Comparison of ENCODE assay signal across 13 mouse cellular contexts in the genomic region with DNA sequence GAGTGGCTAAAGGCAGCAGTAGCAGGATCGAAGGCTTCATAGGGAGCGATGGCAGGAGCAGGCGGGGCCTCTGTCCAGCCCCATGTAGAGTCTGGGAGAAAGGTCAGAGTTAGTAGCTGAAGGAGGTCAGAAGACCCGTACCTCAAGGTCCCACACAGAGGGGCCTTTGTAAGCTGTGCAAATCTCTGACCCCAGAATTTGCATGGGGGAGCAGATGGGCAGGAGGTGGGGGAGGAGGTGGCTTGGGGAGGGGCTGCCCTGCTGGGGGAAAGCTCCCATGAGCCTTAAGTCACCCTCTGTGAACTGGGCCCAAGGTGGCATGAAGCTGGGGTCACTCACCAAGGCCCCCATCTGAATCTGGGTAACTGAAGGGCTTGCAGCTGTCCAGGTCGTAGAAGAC. TPM values are rescaled to one million over a fixed set of nuclear protein-coding genes. Genes with fewer than 3 reads are reported as not detected.
"Had no signal": no experiment of that assay in that cellular context is flagged by ENCODE, and none has a peak within 500 bp of the region (broad histone marks: within the 10 kb centered on the region; RNA-seq: fewer than 3 reads in every experiment).

No protein-coding gene starts in this region.

- DNase-seq: kidney, adult 8-10 months; kidney, postnatal 25 days; right cerebral cortex, postnatal 14 days; thymus, adult 18-20 months; thymus, postnatal 36 days had no signal

- ATAC-seq: intestine, embryonic 16.5 days; liver, embryonic 12.5 days had no signal

- H3K4me3 ChIP-seq: left cerebral cortex, adult 2 months; liver, embryonic 12.5 days; midbrain, embryonic 12.5 days had no signal

- H3K9ac ChIP-seq: liver, embryonic 12.5 days; midbrain, embryonic 12.5 days had no signal

- H3K9me3 ChIP-seq: liver, embryonic 12.5 days; midbrain, embryonic 12.5 days had no signal

- H3K27ac ChIP-seq: left cerebral cortex, adult 2 months; liver, embryonic 12.5 days; midbrain, embryonic 12.5 days had no signal

- H3K4me2 ChIP-seq: liver, embryonic 12.5 days; midbrain, embryonic 12.5 days had no signal

RNA-seq across cellular contexts. Expression of a gene that starts 2.4 kb away (rescaled TPM):
- polyA plus RNA-seq: liver, embryonic 12.5 days; midbrain, embryonic 12.5 days; midbrain, embryonic 16.5 days; neural tube, embryonic 14.5 days had no signal

RNA-seq across cellular contexts. Expression of a gene that starts 5.1 kb away (rescaled TPM):
- total RNA-seq: layer of hippocampus, postnatal 25 days; left cerebral cortex, postnatal 25 days had no signal
- polyA plus RNA-seq: liver, embryonic 12.5 days had no signal
